Mouse (Mus musculus) left cerebral cortex, adult 18-20 months (tissue): ENCODE results near the gene Aqp6. TPM values are rescaled to one million over a fixed set of nuclear protein-coding genes. Genes with fewer than 3 reads are reported as not detected.

Source experiments
- DNase-seq, 2 experiments: peaks; one replicate each; pipeline ENCODE4 v3.0.0; 2021 to 2022; ENCODE audit warnings: low spot score in 2 of 2, mixed read lengths in 1 of 2
- total RNA-seq, 2 experiments: library from RNA; stranded (reverse); gene quantifications; 2 replicates each; pipeline ENCODE4 v1.2.3; 2021

The Aqp6 gene
- total RNA-seq, 2 experiments from 2014 or later = 0.35 to 0.61 TPM

DNA sequence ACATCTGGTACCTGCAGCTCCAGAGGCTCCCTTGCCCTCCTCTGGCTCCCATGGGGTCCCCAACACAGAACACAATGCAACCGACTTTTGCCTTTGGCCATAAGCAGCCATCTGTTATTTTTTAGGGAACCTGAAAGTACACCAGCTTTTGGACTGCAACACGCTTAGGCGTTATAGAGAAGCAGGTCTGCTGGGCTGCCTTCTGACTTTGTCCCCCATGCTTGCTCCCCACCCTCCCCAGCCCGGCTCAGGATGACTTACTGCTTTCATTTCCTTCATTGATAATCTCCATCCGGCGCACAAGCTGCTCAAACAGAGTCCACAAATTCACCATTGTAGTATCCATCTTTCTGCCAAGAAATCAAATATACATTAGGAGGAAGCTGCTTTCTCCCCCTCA, 41.4 kb downstream of the Aqp6 start:
- DNase-seq = no peak

DNA sequence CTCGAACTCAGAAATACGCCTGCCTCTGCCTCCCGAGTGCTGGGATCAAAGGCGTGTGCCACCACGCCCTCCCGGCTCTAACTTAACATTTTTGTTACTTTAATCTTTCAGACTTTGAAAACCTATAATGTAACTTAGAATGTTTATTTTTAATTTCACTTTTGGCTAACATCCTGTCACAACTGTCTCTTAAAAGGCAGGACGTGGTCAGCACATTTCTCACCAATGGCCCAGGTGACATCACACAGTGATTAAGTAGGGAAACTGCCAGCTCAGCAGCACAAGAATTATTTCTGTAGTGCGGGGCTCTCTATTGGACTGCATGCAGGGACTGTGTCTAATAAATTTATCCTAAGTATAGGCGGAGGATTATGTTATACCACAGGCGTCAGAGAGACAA, 42.6 kb downstream of the Aqp6 start:
- no peak for DNase-seq

DNA sequence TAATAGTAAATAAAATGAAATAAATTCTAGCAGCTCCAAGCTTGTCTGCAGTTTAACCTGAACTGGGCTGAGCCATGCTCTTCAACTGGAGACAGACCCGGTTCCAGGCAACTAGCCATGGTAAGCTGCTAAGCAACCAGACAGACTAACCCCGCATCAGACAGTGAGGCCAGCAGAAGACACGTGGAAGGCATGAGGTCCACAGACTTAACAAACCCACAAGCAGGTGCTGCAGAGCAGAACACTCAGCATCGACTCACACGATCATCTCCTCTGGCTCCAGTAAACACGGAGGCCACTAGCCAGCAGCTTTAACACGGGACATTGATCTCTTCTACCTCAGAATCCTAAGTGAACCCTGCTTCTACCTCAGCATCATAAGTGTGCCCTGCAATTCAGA, 43.6 kb downstream of the Aqp6 start:
- DNase-seq = peak in 1 of 2 experiments; percentile 45

DNA sequence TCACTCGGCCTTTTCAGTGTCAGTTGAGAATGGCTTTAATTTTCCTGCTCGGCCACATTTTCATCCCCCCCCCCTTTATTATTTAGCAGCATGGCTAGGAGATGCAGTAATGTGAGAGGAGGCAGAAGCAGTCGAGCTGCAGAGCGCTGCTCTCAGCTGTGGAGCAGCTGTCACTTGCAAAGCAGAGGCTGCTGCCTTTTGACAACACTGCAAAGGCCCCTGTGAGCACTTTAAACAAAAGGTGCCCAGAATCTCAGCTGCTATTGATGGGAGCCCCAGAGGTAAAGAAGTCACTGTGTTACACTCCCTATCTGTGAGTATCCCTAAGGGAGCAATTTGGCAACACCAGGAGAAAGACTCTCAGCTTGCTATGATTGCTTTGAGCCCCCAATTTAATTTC, 47.1 kb downstream of the Aqp6 start:
- no peak for DNase-seq

DNA sequence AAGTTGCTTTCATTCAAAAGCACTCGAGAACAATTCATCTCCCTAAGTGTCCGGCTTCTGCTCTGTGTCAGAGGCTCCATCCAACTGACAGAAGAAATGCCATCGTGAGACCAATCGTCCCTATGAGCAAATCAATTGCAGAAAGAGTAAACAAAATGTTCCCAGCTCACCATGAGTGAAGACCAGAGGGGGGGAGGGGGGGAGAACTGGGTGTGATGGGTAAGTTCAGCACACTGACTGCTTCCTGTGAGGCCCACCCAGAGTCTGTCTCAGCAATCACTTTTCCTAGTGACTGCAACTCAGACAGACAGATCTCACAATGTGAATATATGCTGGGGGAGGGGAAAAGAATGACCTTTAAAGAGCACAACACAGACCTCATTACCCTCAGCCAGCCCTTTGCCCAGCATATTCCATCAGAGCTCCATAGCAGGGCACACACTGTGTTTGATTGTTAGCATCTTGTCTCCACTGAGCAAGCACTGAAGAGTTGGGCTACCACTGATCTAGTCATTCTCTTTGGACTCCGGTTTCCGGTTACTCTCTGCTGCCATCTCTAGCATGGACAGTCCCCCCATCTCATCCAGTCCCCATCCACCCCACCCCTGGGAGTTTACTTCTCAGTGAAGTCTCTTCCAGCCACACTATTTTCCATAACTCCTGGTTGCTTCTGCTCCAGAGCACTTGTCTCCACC, 48.0 kb downstream of the Aqp6 start:
- DNase-seq = no peak

DNA sequence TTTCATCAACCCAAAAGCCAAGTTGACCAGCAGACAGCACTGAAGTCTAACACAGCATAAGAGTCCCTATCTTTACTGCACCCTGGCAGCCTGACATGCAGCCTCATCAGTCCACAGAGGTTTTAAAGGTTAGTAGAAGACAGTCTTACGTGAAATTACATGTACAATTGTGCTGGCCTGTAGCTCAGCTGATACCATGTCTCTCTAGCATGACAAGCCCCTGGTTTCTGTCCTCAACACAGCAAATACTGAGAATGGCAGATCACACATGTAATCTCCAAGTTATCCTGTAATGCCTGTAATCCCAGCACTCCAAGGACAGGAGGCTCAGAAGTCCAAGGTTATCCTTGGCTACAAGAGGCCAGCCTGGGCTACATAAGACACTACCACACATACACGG, 49.1 kb downstream of the Aqp6 start:
- no peak for DNase-seq

DNA sequence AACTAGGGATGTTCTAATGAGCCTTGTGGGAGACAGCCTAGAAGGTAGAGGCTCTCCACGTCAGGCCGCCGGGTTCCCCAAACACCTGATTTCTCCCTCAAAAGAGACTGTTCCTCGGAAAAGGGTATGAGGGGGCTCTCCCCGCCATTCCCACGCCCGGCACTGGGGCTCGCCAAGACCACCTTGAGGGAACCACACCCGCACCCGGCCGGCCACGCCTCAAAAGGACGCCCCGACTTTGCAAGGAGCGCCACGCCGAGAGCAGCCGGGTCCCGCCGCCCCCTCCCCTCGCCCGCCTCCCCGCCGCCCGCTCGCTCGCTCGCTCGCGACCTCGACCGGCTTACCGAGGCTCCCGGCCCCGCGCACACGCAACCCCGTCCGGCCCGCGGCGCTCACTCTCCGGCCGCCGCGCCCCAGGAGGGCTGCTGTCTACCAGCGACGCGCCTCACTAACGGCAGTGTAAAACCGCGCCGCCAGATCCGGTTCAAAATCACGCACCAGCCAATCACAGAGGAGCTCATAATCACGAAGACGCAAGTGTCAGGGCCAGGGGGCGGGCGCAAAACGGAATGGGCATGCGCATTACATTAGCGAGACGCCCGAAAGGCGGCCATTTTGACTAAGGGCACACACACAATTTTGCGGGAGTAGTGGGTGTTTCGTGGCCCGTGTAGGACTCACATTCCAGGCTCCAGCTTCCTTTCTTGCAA, 50.1 kb downstream of the Aqp6 start, which contains the start of gene Racgap1:
Gene Racgap1 (minus strand): TSS at position 494 of the 710 bp plus-strand sequence.
- peak; percentile 97 for DNase-seq

DNA sequence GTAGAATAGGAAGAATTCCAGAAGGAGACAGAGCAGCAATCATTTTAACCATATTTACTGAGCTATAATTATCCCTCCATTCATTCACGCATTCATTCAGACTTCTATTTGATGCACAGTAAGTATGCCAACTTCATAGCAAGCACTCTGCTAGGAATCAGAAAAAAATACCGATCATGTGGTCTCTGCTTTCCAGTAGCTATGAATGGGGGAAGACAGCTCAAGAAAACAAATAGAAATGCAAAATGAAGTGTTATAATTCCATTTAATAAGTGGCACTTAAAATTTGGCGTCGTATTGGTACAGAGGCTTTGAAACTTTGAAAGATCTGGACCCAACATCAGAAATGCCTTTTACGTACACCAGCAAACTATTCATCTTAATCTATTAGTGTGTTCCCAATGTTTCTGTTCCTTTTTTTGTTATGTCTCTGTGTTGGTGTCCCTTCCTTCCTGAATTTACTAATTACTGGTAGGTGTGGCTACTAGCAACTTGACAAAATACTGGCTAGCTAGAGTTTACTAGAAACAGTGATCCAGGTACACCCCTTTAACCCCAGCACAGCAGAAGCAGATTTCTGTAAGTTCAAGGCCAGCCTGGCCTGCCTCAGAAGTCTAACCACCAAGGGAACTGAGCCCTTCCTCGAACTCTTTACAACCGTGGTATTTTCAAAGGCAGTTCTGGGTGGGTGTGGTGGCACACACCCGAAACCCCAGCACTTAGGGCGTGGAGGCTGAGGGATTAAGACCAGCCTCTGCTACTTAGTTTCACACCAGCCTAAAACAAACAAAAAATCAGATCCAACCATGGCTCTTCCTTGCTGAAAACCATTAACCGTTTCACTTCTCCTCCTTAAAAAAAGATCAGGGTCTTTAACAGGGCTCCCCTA, 51.0 kb downstream of the Aqp6 start:
- DNase-seq = no peak

DNA sequence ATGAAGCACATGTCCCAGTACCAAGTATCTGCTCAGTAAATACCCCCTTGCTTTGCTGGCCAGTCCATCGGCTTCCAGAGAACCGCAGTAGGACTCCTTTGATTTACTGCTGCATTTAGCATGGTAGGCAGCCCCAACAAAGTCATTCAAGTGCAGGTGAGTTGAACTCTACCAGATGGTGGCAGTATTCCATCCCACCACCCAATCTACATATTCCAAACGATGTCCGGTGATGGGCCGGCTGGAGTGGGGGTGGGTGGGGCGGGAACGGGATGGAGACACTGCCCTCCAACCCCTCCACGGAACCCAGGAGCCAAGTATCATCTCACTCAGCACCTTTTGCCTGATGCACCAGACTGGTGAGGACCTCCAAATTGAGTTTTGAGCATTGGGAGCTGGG, 52.1 kb downstream of the Aqp6 start:
- DNase-seq = no peak

DNA sequence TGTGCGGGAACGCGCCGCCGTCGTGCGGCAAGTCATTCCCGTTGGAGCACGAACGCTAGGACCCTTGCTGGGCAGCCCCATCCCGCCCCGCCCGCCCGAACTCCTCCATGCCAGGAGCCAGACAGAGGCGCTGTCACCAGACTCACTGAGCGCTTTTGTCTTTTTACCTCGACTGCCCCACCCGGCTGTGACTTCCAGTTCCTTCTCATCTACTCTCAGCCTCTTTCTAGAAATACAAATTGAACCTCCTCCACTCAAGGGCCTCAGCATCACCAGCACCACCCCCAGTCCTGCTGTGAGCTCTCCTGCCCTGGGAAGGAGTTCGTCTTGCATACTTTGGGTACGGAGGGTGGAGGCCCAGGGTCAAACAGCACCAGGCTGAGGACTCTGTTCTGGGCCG, 52.7 kb downstream of the Aqp6 start:
- no peak for DNase-seq

Other genes with a start within 250 kb of the Aqp6 start
- gene Fmnl3, start 230.9 kb upstream of the Aqp6 start, total RNA-seq = 1 to 10 TPM; 8.5 to 9.6 TPM
- gene Tmbim6, start 208.5 kb upstream of the Aqp6 start, total RNA-seq = 100 to 1,000 TPM; 331 to 338 TPM
- gene Nckap5l, start 143.7 kb upstream of the Aqp6 start, total RNA-seq = 10 to 100 TPM; 17.0 to 19.0 TPM
- gene Bcdin3d, start 126.7 kb upstream of the Aqp6 start, total RNA-seq = 1 to 10 TPM; 4.6 to 4.7 TPM
- 100 to 1,000 TPM; 451 to 453 TPM for gene Faim2, start 73.2 kb upstream of the Aqp6 start, total RNA-seq
- gene Aqp2, start 22.3 kb upstream of the Aqp6 start, total RNA-seq = not detected
- gene Aqp5, start 10.6 kb upstream of the Aqp6 start, total RNA-seq = under 1 TPM in 1 of 2 experiments, not detected in 1; 0.30 TPM
- gene Racgap1, start 50.3 kb downstream of the Aqp6 start, total RNA-seq = 10 to 100 TPM; 12.4 to 13.0 TPM
- 10 to 100 TPM; 62.7 to 75.8 TPM for gene Asic1, start 69.0 kb downstream of the Aqp6 start, total RNA-seq
- gene Smarcd1, start 100.7 kb downstream of the Aqp6 start, total RNA-seq = 100 to 1,000 TPM; 149 to 156 TPM
- 1 to 10 TPM; 2.6 to 6.1 TPM for gene Gm17349, start 104.1 kb downstream of the Aqp6 start, total RNA-seq
- 10 to 100 TPM; 76.6 to 82.3 TPM for gene Gpd1, start 116.1 kb downstream of the Aqp6 start, total RNA-seq
- gene Cox14, start 124.2 kb downstream of the Aqp6 start, total RNA-seq = 100 to 1,000 TPM; 126 TPM
- 10 to 100 TPM; 34.4 to 35.2 TPM for gene Cers5, start 171.5 kb downstream of the Aqp6 start, total RNA-seq